Mouse (Mus musculus): ENCODE results near the gene Pik3r2. TPM values are rescaled to one million over a fixed set of nuclear protein-coding genes. Genes with fewer than 3 reads are reported as not detected.

The Pik3r2 gene
- polyA plus RNA-seq, 1 experiment from 2014 or later = 94.1 TPM

DNA sequence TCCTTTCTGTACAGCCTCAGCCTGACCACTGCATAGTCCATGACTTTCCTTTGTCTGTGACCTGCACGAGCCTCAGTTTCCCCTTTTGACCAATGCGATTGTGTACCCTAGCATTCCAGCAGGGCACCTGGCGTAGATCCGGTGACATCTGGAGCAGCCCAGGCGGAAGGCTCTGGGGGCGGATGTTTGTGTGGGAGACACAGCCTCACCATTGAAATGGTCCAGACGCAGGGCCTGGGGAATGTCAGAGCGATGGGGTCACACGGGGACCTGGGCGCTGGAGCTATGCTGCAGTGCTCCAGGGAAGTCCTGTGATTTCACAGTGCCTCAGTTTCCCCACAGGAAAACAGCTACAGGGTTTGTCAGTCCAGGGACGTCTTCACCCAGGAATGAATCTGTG, 34.3 kb downstream of the Pik3r2 start:
- ATAC-seq (ENCODE audit: low FRiP score) = no peak
- Histone ChIP-seq H3K4me2 (no peak overlapping the region), H3K4me3 (no peak overlapping the region), H3K4me1 (replicated peaks) (peaks cover 17% of the 10 kb centered on the region), H3K9me3 (no peaks in the 10 kb centered on the region), H3K27ac (no peak overlapping the region), H3K36me3 (no peaks in the 10 kb centered on the region), H3K27me3 (peaks cover 78% of the 10 kb centered on the region), H3K9ac (no peak overlapping the region)
- WGBS = 70% methylated on average over 11 of the region's 11 CpGs

DNA sequence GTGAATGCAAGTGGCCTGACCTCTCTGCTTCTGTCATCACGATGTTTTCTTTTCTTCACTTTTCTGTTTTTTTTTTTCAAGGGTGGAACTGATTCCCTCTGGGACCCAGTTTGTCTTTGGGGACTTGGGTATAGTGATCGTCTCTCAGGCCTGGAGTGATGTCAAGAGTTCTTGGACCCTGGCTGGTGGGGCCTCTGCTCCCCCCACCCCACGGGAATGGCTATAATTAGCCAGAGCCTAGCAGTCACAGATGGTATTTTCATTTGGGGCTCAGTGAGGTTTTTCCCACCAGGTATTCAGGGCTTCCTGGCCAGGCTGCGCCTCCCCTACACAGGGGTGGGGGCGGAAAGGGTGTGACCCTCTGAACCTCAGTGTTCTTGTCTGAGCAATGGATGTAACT, 34.9 kb downstream of the Pik3r2 start:
- Histone ChIP-seq H3K36me3 (no peaks in the 10 kb centered on the region), H3K27me3 (peaks cover 73% of the 10 kb centered on the region), H3K4me1 (replicated peaks) (peaks cover 17% of the 10 kb centered on the region)

DNA sequence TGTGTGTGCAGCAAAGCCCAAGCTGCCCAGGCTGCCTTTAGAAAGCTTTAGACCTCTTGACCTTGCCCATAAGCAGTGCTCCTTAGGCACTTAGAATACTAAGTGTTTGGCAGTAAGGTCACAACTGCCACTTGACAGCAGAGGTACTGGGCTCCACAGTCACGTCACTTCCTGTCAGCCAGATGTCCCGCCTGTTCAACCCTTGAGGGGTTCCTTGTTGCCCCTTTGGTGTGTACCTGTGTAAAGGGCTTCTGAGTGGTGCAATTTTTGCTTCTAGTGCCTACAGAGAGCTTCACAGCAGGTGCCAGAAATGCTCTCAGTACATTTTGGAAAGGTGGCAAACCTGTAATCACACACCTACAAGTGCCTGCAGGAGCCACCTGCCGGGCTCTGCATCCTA, 38.3 kb downstream of the Pik3r2 start:
- ATAC-seq (ENCODE audit: low FRiP score) = no peak
- Histone ChIP-seq H3K9ac (no peak overlapping the region), H3K4me3 (no peak overlapping the region), H3K27ac (no peak overlapping the region), H3K4me1 (replicated peaks) (peaks cover 5% of the 10 kb centered on the region), H3K4me2 (no peak overlapping the region), H3K27me3 (peaks cover 46% of the 10 kb centered on the region), H3K9me3 (no peaks in the 10 kb centered on the region), H3K36me3 (no peaks in the 10 kb centered on the region)
- WGBS = 61% methylated on average over 3 of the region's 3 CpGs

More for the DNA sequence above, 34.9 kb downstream of the Pik3r2 start:
- no peaks in the 10 kb centered on the region for H3K9me3 ChIP-seq
- no peak overlapping the region for H3K27ac ChIP-seq
- no peak for ATAC-seq (ENCODE audit: low FRiP score)
- WGBS = 64% methylated on average over 5 of the region's 5 CpGs
- H3K9ac ChIP-seq = no peak overlapping the region
- no peak overlapping the region for H3K4me2 ChIP-seq
- H3K4me3 ChIP-seq = no peak overlapping the region

DNA sequence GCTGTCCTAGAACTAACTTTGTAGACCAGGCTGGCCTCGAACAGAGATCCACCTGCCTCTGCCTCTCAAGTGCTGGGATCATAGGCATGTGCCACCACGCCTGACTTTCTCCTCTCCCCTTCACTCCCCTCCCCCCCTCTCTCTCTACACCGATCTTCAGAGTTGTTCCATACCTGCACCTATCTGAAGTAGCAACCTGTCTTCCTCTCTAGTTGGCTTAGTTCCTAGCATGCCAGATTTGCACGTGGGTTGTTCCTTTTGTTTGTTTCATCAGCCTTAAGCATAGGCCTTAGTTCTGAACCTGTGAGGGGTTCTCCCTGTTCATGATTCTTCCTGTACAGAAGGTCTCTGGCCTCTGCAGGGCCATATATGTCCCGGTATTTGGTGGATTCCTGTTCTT, 38.8 kb downstream of the Pik3r2 start:
- no peak overlapping the region for H3K27ac ChIP-seq
- no peaks in the 10 kb centered on the region for H3K9me3 ChIP-seq
- no peak overlapping the region for H3K4me2 ChIP-seq
- H3K4me1 ChIP-seq (replicated peaks) = peaks cover under 1% of the 10 kb centered on the region; the same call in 1 of the 2 replicates
- no peak overlapping the region for H3K9ac ChIP-seq
- H3K4me3 ChIP-seq = no peak overlapping the region
- ATAC-seq (ENCODE audit: low FRiP score) = no peak
- 72% methylated on average over 5 of the region's 5 CpGs for WGBS
- H3K27me3 ChIP-seq = peaks cover 46% of the 10 kb centered on the region
- no peaks in the 10 kb centered on the region for H3K36me3 ChIP-seq

DNA sequence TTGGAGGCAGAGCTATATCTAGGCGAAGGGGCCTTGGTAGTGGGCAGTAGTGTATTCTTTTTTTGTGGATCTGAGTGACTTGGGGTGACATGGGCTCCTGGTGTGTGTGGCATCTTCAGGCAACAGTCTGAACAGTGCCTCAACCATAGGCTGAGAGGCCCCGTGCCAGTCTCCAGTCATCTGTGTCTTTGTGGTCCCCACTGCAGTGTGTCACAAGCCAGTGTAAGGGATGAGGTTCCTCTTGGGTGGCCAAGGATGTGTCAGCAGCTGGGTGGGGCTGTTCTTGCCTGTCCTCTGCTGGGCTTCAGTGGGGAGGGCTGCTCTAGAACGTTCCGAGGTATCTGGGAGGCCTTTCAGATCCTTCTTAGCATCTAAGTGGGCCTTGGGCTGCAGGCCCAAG, 45.6 kb downstream of the Pik3r2 start:
- Histone ChIP-seq H3K27me3 (peaks cover 77% of the 10 kb centered on the region), H3K36me3 (no peaks in the 10 kb centered on the region), H3K4me2 (no peak overlapping the region), H3K4me1 (replicated peaks) (peaks cover 6% of the 10 kb centered on the region), H3K9me3 (no peaks in the 10 kb centered on the region), H3K4me3 (no peak overlapping the region), H3K27ac (no peak overlapping the region), H3K9ac (no peak overlapping the region)
- ATAC-seq (ENCODE audit: low FRiP score) = no peak
- WGBS = 95% methylated on average over 4 of the region's 4 CpGs

DNA sequence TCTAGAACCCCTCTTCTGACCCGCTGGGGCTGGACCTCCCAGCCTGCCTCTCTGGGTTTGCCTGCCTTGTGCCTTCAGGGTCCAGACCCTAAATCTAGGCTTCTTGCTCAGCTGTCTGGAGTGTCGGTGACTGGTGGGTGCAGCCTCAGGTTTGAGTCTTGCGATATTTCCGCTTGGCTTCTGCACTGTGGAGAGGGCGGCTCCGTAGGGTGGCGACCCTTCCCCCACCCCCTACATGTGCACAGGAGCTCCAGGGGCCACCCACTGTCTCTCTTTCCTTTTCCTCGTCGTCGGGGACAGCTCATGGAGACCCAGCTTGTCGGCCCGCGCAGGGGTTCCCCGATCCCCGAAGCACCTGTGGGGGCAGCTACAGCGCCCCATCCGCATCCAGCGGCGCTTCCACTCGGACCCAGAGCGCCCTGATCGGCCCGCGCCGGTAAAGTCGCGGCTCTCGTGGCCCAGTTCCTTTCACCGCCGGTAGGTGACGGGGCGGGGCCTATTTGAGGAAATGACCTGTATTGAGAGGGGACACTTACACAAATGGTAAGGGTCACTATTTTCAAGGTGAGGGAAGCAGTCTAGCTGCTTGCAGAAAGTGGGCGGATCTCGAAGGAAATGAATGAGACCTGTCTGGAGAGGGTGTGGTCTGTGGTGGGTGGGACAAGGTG, 46.6 kb downstream of the Pik3r2 start:
- H3K27ac ChIP-seq = no peak overlapping the region
- peak overlapping the region; percentile 47 for H3K4me2 ChIP-seq
- no peaks in the 10 kb centered on the region for H3K36me3 ChIP-seq
- WGBS = 7% methylated on average over 34 of the region's 34 CpGs
- peak overlapping the region; percentile 43; the same call in 1 of the 2 replicates for H3K9ac ChIP-seq
- peak overlapping the region; percentile 26 for H3K4me3 ChIP-seq
- no peaks in the 10 kb centered on the region for H3K9me3 ChIP-seq
- H3K27me3 ChIP-seq = peaks cover 78% of the 10 kb centered on the region
- peak; percentile 30; the same call in 1 of the 2 replicates for ATAC-seq (ENCODE audit: low FRiP score)
- peaks cover 6% of the 10 kb centered on the region for H3K4me1 ChIP-seq (replicated peaks)

DNA sequence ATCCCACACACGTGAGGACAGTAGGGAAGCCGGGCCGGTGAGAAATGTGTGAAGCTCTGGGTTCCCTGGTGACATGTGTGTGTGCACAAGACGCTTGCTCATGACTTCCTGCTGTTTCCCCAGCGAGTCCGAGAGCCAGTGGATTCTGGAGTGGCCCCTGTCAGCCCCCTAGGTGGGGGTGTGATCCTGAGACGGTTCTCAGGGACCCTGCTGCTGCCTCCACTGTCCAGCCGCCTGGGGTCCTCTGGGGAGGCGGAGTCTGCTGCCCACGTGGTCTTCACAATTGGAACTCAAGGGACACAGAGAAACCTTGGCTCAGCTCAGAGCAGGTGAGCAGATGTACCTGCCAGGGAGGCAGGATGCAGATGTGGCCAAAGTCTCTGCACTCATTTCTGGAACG, 49.8 kb downstream of the Pik3r2 start:
- Histone ChIP-seq H3K9me3 (no peaks in the 10 kb centered on the region), H3K9ac (no peak overlapping the region), H3K4me1 (replicated peaks) (peaks cover 6% of the 10 kb centered on the region), H3K27me3 (peaks cover 59% of the 10 kb centered on the region), H3K4me2 (no peak overlapping the region), H3K27ac (no peak overlapping the region), H3K36me3 (no peaks in the 10 kb centered on the region), H3K4me3 (no peak overlapping the region)
- 51% methylated on average over 11 of the region's 11 CpGs for WGBS
- no peak for ATAC-seq (ENCODE audit: low FRiP score)

DNA sequence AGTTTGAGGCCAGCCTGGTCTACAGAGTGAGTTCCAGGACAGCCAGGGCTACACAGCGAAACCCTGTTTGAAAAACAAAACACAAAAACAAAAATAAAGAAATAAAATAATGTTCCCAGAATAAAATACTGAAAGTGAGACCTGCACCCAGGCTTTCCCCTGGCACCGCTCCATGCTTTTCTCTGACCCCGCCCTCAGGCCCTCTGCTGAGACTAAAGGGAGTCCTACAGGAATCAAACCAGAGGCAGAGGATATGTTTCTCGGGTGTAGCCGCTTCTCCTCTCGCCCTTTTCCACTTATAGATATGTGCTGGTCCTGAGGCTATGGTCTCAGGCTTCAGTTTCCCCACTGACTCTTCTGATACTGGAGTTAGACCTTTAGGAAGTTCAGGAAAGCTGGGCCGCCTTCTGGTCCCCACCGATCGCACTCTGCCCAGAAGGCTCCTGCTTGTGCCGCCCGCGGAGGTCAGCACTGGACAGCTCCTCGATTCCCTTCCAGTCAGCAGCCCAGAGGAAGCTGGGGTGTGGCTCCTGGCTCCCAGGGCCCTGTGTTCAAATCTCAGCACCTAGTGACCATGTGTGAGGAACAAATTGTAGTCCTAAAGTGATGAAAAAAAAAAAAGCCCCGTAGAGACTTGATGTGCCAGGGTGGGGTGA, 50.6 kb downstream of the Pik3r2 start:
- Histone ChIP-seq H3K27ac (no peak overlapping the region), H3K36me3 (no peaks in the 10 kb centered on the region), H3K9ac (no peak overlapping the region), H3K27me3 (peaks cover 52% of the 10 kb centered on the region), H3K4me3 (no peak overlapping the region), H3K4me2 (no peak overlapping the region), H3K9me3 (no peaks in the 10 kb centered on the region), H3K4me1 (replicated peaks) (peaks cover 6% of the 10 kb centered on the region)
- 32% methylated on average over 14 of the region's 14 CpGs for WGBS
- no peak for ATAC-seq (ENCODE audit: low FRiP score)

DNA sequence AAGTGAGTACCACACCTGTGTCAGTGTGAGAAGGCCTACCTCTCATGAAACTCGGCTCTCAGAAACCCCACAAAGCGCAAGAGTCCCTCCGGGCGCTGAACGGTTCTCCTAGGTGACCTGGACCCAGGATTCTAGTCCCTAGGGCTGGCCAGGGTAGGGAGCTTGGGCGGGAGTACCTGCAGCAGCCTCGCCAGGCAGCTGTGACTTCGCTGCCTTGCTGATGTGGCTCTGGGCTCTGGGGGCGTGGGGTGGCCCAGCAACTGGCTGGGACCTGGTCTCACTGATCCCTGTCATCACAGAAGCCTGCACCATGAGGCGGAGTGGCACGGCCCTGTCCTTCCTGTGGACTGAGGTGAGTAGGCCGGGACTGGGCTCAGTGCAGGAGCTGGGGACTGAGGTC, 52.3 kb downstream of the Pik3r2 start:
- ATAC-seq (ENCODE audit: low FRiP score) = no peak
- Histone ChIP-seq H3K9ac (0 out of 2 replicates have a peak overlapping the region, but pooled peaks have one; percentile 35), H3K4me2 (no peak overlapping the region), H3K4me3 (no peak overlapping the region), H3K36me3 (no peaks in the 10 kb centered on the region), H3K27ac (no peak overlapping the region), H3K4me1 (replicated peaks) (no peaks in the 10 kb centered on the region), H3K27me3 (peaks cover 42% of the 10 kb centered on the region), H3K9me3 (no peaks in the 10 kb centered on the region)
- 83% methylated on average over 12 of the region's 12 CpGs for WGBS

DNA sequence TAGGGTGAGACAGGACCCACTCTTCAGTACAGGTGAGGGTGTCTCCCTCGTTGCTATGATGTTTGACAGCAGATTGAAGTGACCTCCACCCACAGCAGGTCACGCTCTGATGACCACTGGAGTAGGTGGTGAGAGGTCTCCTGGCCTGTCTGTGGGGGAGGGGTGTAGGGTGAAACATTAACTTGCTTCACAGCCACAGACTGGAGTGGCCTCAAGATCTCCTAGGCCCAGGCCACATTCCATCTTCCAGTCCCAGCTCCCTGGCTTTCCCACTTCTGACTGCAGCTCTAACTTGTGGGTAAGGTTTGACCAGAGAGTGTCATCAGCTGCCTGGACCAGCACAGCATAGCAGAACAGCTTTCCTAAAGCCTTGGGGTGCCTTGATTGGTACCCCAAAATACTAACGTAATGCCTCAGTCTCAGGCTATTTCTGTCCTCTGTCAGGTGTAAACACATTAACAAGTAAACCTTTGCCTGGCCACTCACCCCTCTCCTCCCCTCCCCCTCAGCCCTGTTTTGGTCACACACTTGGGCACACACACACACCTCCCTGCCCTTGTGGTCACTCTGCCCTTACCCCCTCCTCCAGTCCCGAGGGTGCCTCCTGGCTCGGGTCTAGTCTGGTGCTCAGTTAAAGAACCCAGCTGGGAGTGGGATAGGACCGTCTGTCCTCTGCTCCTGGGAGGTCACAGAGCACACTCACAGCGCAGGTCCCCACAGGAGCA, 52.9 kb downstream of the Pik3r2 start, which contains the start of gene Pde4c:
Gene Pde4c, plus strand, starts transcription at position 235 of the 725 bp plus-strand sequence.
- Histone ChIP-seq H3K9me3 (no peaks in the 10 kb centered on the region), H3K4me2 (no peak within 1 kb of the TSS), H3K4me3 (no peak within 1 kb of the TSS), H3K4me1 (replicated peaks) (no peaks in the 10 kb centered on the region), H3K27me3 (peaks cover 37% of the 10 kb centered on the region), H3K27ac (no peak within 1 kb of the TSS), H3K36me3 (no peaks in the 10 kb centered on the region), H3K9ac (peak within 1 kb of the TSS; percentile 35; the same call in 1 of the 2 replicates)
- WGBS = 55% methylated on average over 7 of the region's 7 CpGs
- ATAC-seq (ENCODE audit: low FRiP score) = no peak

DNA sequence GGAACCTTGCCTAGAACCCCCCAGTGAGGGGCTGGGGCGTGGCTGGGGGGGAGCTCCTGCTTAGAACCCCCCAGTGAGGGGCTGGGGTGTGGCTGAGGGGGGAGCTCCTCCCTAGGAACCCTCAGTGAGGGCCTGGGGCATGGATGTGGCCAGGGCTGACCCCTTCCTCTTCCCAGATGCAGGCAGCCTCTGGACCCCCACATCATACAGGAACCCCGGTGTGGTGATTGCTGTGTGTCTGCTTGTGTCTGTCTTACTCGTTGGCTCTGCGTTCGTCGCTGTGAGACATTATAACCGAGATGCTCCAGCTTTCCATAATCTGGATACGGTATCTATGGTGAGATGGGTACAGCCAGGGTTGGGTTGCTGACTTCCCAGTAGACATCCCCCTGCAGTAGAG, 54.9 kb downstream of the Pik3r2 start:
- Histone ChIP-seq H3K36me3 (no peaks in the 10 kb centered on the region), H3K4me1 (replicated peaks) (0 out of 2 replicates have a peak, but pooled peaks cover 3% of the 10 kb centered on the region), H3K4me2 (no peak overlapping the region), H3K9ac (peak overlapping the region; percentile 19; the same call in 1 of the 2 replicates), H3K9me3 (no peaks in the 10 kb centered on the region), H3K27me3 (peaks cover 34% of the 10 kb centered on the region), H3K4me3 (no peak overlapping the region), H3K27ac (no peak overlapping the region)
- no peak for ATAC-seq (ENCODE audit: low FRiP score)
- WGBS = 86% methylated on average over 8 of the region's 8 CpGs

DNA sequence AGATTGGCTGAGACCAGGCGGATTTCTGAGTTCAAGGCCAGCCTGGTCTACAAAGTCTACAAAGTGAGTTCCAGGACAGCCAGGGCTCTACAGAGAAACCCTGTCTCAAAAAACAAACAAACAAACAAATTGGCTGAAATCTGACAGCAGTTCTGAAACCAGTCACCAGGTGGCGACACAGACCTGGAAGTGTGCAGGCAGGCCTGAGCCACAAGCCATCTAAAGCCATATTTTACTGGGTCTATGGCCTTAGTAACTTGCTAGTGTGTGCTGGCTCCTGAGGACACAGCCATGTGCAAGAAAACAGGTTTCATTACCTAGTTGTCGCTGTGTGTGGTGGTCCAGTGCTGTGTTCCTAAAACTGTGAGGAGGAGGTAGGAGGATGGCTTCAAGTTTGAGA, 55.8 kb downstream of the Pik3r2 start:
- H3K9me3 ChIP-seq = no peaks in the 10 kb centered on the region
- no peak overlapping the region for H3K27ac ChIP-seq
- H3K36me3 ChIP-seq = no peaks in the 10 kb centered on the region
- H3K4me3 ChIP-seq = no peak overlapping the region
- H3K9ac ChIP-seq = no peak overlapping the region
- H3K4me2 ChIP-seq = no peak overlapping the region
- 0 out of 2 replicates have a peak, but pooled peaks have one; percentile 47 for ATAC-seq (ENCODE audit: low FRiP score)
- WGBS = 9% methylated on average over 3 of the region's 3 CpGs
- H3K27me3 ChIP-seq = peaks cover 26% of the 10 kb centered on the region; the same call in 1 of the 2 replicates
- H3K4me1 ChIP-seq (replicated peaks) = 0 out of 2 replicates have a peak, but pooled peaks cover 3% of the 10 kb centered on the region
